Mouse (Mus musculus) liver, adult 2 months (tissue): ENCODE results near the gene Ccdc27. TPM values are rescaled to one million over a fixed set of nuclear protein-coding genes. Genes with fewer than 3 reads are reported as not detected.

Source experiments
- DNase-seq: peaks from one replicate; pipeline ENCODE4 v3.0.0-alpha.2; 2011; ENCODE audit warnings: low read depth, low spot score; ENCODE audit errors: extremely low read depth
- H3K27ac ChIP-seq: fragments of 200-500 bp; replicated peaks from 2 replicates; pipeline ENCODE4 v1.5.1; 2012; ENCODE audit warnings: low read depth, mild to moderate bottlenecking, control low read depth, inconsistent platforms, low read length; ENCODE audit not compliant: insufficient read depth
- H3K27me3 ChIP-seq: fragments of 200-500 bp; 2 replicates; pipeline ENCODE4 v1.6.1; 2012; ENCODE audit warnings: mild to moderate bottlenecking, moderate library complexity, low read length, inconsistent platforms; ENCODE audit not compliant: control insufficient read depth, insufficient read depth
- H3K36me3 ChIP-seq: fragments of 200-500 bp; 2 replicates; pipeline ENCODE4 v1.6.1; 2012; ENCODE audit warnings: low read length, inconsistent platforms; ENCODE audit not compliant: control insufficient read depth, insufficient read depth
- H3K4me1 ChIP-seq: fragments of 200-500 bp; 2 replicates; pipeline ENCODE4 v1.6.1; 2011; ENCODE audit warnings: low read length; ENCODE audit not compliant: control insufficient read depth, insufficient read depth
- H3K4me3 ChIP-seq: fragments of 200-500 bp; 2 replicates; pipeline ENCODE4 v1.5.1; 2011; ENCODE audit warnings: low read depth, mild to moderate bottlenecking, control low read depth, low read length, moderate library complexity; ENCODE audit not compliant: insufficient read depth
- H3K79me2 ChIP-seq: fragments of 200-500 bp; 2 replicates; pipeline ENCODE4 v1.6.1; 2012; ENCODE audit warnings: inconsistent platforms, mild to moderate bottlenecking, low read length, moderate library complexity; ENCODE audit not compliant: control insufficient read depth, insufficient read depth
- H3K9ac ChIP-seq: fragments of 200-500 bp; 2 replicates; pipeline ENCODE4 v1.6.1; 2012; ENCODE audit warnings: low read depth, mild to moderate bottlenecking, control low read depth, inconsistent platforms, low read length
- CTCF ChIP-seq: fragments of 200-500 bp; IDR thresholded peaks from 2 replicates; pipeline ENCODE4 v1.5.1; 2011; ENCODE audit warnings: low read depth, low read length, control low read depth
- POLR2A ChIP-seq: fragments of 200-500 bp; IDR thresholded peaks from 2 replicates; pipeline ENCODE4 v1.6.1; 2011; ENCODE audit warnings: low read length, control low read depth; ENCODE audit not compliant: insufficient read depth; ENCODE audit errors: extremely low read depth
- WGBS: fragments of 180-500 bp; shearing (Covaris S2); methylation state at CpG from one replicate; pipeline ENCODE4 v1.1.7; 2018; 5-methylcytosine and 5-hydroxymethylcytosine counted together
- polyA plus RNA-seq: library from polyadenylated mRNA; depleted of rRNA; stranded (reverse); fragments of >200 nt; gene quantifications from 2 replicates; pipeline ENCODE4 v1.2.3, GENCODE M21; 2012
- total RNA-seq: library from RNA; depleted of rRNA; stranded (reverse); fragments of >200 nt; gene quantifications from 2 replicates; pipeline ENCODE4 v1.2.3, GENCODE M21; 2014

Gene Ccdc27
- total and polyA plus RNA-seq, 2 experiments: not detected

DNA sequence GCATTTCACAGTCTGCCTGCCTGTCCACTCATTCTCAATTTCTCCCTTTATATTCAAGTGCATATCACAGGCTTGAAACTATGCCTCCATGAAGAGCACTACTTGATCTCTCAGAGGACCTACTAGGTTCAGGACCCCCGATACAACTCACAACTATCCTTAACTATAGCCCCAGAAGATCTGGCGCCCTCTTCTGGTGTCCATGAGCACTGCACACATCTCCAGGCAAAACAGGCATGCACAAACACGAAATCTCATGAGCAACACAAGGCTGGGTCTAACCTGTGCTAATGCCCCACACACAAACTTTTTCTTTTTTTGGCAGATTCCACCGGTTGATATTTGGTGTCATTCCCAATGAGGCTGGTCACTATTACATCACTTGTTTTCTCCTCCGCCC lies 3.4 kb upstream of the Ccdc27 start:
- Histone ChIP-seq H3K4me1 (no peaks in the 10 kb centered on the region), H3K9ac (no peak overlapping the region), H3K4me3 (no peak overlapping the region), H3K27ac (no peak overlapping the region), H3K79me2 (no peaks in the 10 kb centered on the region), H3K27me3 (no peaks in the 10 kb centered on the region), H3K36me3 (no peaks in the 10 kb centered on the region)
- no peak for DNase-seq
- 69% methylated on average over 5 of the region's 5 CpGs for WGBS
- TF ChIP-seq CTCF (peak; percentile 12; the same call in 1 of the 2 replicates), POLR2A (no peak)

DNA sequence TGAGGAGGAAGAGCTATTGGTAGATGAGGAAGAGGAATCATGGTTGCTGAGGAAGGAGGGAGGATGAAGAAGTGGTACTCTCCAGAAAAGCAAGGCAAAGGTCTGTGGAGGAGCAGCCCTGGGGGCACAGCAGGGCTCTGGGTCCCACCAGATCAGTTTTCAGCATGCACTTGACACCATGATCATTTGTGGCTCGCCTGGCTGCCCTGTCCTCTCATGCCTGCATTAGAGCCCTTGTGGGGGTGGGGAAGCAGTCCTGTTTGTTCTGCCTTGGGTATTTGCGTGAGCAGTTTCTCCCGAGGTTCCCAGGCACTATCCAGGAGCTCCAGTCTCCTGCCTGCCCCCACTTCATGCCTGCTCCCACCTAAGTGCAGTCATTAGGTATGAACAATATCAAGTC lies 5.4 kb downstream of the Ccdc27 start:
- Histone ChIP-seq H3K27me3 (no peaks in the 10 kb centered on the region), H3K4me3 (no peak overlapping the region), H3K79me2 (no peaks in the 10 kb centered on the region), H3K9ac (no peak overlapping the region), H3K27ac (no peak overlapping the region), H3K4me1 (no peaks in the 10 kb centered on the region), H3K36me3 (no peaks in the 10 kb centered on the region)
- no peak for DNase-seq
- 18% methylated on average over 3 of the region's 3 CpGs for WGBS
- TF ChIP-seq POLR2A (no peak), CTCF (no peak)

DNA sequence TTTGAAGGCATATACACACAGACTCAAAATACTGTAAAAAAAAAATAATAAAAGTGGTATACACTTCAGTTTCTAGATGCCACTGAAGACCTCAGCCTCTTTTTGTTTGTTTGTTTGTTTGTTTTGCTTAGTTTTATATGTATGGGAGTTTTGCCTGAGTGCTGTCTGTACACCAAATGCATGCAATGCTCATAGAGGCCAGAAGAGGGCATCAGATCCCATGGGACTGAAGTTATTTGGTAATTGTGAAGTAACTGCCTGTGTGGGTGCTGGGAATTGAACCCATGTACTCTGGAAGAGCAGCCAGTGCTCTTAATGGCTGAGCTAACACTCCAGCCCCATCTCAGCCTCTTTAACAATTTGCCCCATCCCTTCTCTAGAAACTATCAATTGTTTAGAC lies 13.8 kb downstream of the Ccdc27 start:
- TF ChIP-seq POLR2A (no peak), CTCF (peak; percentile 51)
- Histone ChIP-seq H3K9ac (no peak overlapping the region), H3K36me3 (no peaks in the 10 kb centered on the region), H3K79me2 (no peaks in the 10 kb centered on the region), H3K4me1 (peaks cover 6% of the 10 kb centered on the region), H3K4me3 (no peak overlapping the region), H3K27me3 (no peaks in the 10 kb centered on the region), H3K27ac (no peak overlapping the region)
- DNase-seq: no peak

DNA sequence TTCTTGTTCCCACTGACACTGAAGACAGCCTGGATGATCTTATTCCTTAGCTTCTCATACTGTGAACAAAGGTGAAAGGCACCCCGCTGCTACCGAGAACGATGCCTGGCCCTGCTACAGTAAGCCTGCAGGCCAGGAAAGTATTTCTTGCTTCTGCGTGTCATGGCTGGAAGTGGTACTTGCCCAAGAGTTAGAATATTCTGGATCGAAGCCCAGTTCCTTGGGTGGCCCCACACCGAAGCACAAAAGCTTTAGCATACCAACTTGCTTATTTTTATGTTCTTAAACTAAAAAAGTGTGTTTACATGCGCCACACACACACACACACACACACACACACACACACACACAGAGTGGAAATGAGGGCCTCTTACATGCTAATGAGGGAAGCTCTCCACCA lies 14.4 kb downstream of the Ccdc27 start:
- WGBS: 85% methylated on average over 7 of the region's 7 CpGs
- no peak for TF ChIP-seq POLR2A
- TF ChIP-seq CTCF: no peak
- no peak for DNase-seq
- Histone ChIP-seq H3K4me1 (peaks cover 6% of the 10 kb centered on the region), H3K27me3 (no peaks in the 10 kb centered on the region), H3K9ac (no peak overlapping the region), H3K79me2 (no peaks in the 10 kb centered on the region), H3K36me3 (no peaks in the 10 kb centered on the region), H3K4me3 (no peak overlapping the region), H3K27ac (no peak overlapping the region)

DNA sequence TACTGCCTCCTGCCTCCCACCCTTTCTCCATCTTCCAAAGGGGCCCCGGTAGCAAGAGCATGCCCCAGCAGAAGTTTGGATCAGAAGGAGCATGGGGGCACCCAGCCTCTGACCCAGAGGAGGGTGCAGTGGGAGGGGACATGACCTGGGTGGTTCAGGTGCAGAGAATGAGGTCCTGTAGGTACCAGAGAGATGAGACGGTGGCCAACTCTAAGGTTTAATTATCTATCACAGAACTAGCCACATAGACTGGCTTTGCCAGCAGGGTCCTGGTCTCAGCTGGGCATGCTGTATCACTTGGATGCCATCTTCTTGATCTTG lies 16.1 kb downstream of the Ccdc27 start:
- no peak for DNase-seq
- Histone ChIP-seq H3K27me3 (no peaks in the 10 kb centered on the region), H3K9ac (peak overlapping the region; percentile 84), H3K4me3 (peak overlapping the region; percentile 86; the same call in 1 of the 2 replicates), H3K79me2 (no peaks in the 10 kb centered on the region), H3K36me3 (no peaks in the 10 kb centered on the region), H3K4me1 (peaks cover 6% of the 10 kb centered on the region), H3K27ac (no peak overlapping the region)
- no peak for TF ChIP-seq CTCF
- WGBS: 17% methylated on average over 2 of the region's 2 CpGs

DNA sequence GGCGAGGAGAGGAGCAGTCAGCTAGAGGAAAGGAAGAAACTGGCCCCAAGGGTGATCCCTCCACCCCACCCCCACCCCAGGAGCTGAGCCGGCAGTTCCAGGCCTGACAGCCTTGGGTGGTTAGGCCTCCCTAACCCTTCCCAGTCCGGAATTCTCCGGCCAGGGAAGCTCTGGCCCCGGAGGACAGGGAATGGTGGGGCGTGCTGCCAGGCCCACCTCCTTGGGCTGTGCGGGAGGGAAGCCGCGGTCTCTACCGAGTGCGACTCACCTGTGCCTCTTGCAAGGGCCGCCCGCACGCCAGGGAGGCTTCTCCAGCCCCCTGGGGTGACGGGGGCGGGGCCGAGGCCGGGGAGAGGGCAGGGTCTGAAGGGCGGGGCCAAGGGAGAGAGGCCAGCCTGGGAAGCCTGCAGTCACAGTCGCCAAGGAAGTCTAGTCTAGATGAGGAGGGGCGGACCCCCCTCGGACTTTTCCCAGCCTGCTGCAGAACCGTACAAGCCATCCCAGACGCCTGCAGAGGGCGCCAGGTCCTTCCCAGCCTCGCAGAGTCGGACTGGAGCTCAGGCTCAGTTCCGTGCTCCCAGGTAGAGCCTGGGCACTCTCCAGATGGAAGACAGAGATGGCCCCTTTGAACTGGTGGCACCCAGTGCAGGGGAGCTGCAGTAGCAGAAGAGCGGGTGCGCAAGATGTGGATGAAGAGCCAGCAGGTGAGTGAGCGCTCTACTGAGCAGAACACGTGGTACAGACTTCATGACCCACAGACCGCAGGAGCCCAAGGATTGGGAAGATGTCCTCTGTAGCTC lies 16.6 kb downstream of the Ccdc27 start, which contains the start of gene Smim1:
Gene Smim1 (minus strand): TSS at position 590 of the 800 bp plus-strand sequence.
- DNase-seq: peak; percentile 40
- 2% methylated on average over 33 of the region's 33 CpGs for WGBS

More for the DNA sequence above, 16.6 kb downstream of the Ccdc27 start, which contains the start of gene Smim1:
- Histone ChIP-seq H3K4me3 (peak within 1 kb of the TSS; percentile 86), H3K36me3 (no peaks in the 10 kb centered on the region), H3K27ac (peak within 1 kb of the TSS; percentile 17; the same call in 1 of the 2 replicates), H3K9ac (peak within 1 kb of the TSS; percentile 84), H3K4me1 (peaks cover 6% of the 10 kb centered on the region), H3K79me2 (no peaks in the 10 kb centered on the region), H3K27me3 (no peaks in the 10 kb centered on the region)
- 0 out of 2 replicates have a peak, but pooled peaks have one; percentile 25 for TF ChIP-seq POLR2A
- peak; percentile 70 for TF ChIP-seq CTCF
